In the genomic region with DNA sequence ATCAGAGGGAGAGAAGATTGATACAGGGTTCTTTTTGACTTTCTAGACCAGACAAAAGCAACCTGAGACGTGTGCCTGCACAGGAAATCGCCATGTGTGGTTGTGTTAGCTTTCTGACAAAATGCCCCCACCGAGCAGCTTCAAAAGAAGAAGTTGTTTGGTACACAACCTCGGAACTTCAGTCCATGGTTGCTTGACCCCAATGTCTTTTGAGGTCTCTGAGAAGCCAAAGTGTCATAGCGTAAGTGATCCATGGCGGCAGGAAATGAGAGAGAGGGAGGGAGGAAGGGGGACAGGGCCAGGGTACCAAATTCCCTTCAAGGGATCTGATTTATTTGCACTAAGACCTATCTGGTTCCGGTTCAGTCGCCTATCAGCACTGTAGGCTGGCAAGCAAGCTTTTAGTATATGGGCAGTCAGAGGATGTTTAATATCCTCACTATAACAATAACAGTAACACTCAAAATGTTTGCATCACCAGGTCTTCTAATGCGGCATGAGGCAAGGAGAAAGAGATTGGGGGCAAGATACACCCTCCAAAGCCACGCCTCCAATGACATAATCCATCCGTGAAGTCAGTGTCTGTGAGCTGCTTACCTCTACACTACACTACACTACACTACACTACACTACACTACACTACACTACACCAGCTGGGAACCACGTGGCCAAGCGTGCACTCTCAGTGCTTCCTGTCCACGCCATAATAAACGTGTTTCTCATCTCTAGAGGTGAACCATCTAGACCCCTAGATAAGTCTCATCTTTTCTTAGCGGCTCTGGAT, we compare ENCODE assay signal across 9 mouse cellular contexts. TPM values are rescaled to one million over a fixed set of nuclear protein-coding genes. Genes with fewer than 3 reads are reported as not detected.
DNase-seq lines count a peak whose midpoint lies in the region; ATAC-seq and TF ChIP-seq lines count a peak whose summit lies in the region.
"Had no signal": no experiment of that assay in that cellular context is flagged by ENCODE, and none has a peak within 500 bp of the region (broad histone marks: within the 10 kb centered on the region; RNA-seq: fewer than 3 reads in every experiment).

No protein-coding gene starts in this region.

- peak overlapping the region; percentile 85 for H3K4me2 ChIP-seq in heart, embryonic 12.5 days
- H3K4me2 ChIP-seq in midbrain, embryonic 15.5 days = no peak overlapping the region
- no peak overlapping the region for H3K4me2 ChIP-seq in midbrain, postnatal 0 days (ENCODE audit: low read depth, low read length, poor library complexity, severe bottlenecking)
- peak overlapping the region; percentile 87 for H3K4me2 ChIP-seq in limb, embryonic 12.5 days
- H3K4me2 ChIP-seq in stomach, embryonic 16.5 days (ENCODE audit: low read depth, low read length) = peak overlapping the region; percentile 76

- 70% methylated on average over 16 of the region's 16 CpGs for WGBS in heart, embryonic 12.5 days
- WGBS in midbrain, embryonic 15.5 days = 77% methylated on average over 16 of the region's 16 CpGs
- 76% methylated on average over 16 of the region's 16 CpGs for WGBS in midbrain, postnatal 0 days
- WGBS in limb, embryonic 12.5 days = 73% methylated on average over 16 of the region's 16 CpGs
- WGBS in stomach, embryonic 16.5 days = 65% methylated on average over 16 of the region's 16 CpGs

- no peak for TF ChIP-seq CTCF in midbrain, postnatal 0 days (IDR thresholded peaks at IDR 0.05)

- H3K9ac ChIP-seq in heart, embryonic 12.5 days = no peak overlapping the region
- H3K9ac ChIP-seq in midbrain, embryonic 15.5 days = no peak overlapping the region
- H3K9ac ChIP-seq in midbrain, postnatal 0 days (replicated peaks; ENCODE audit: low read length, poor library complexity, severe bottlenecking) = no peak overlapping the region
- no peak overlapping the region for H3K9ac ChIP-seq in limb, embryonic 12.5 days (replicated peaks)
- H3K9ac ChIP-seq in stomach, embryonic 16.5 days (ENCODE audit: low read length) = no peak overlapping the region

- H3K36me3 ChIP-seq in heart, embryonic 12.5 days = no peaks in the 10 kb centered on the region
- H3K36me3 ChIP-seq in midbrain, embryonic 15.5 days (replicated peaks) = no peaks in the 10 kb centered on the region
- no peaks in the 10 kb centered on the region for H3K36me3 ChIP-seq in midbrain, postnatal 0 days (ENCODE audit: insufficient read depth, low read length)
- no peaks in the 10 kb centered on the region for H3K36me3 ChIP-seq in limb, embryonic 12.5 days
- H3K36me3 ChIP-seq in stomach, embryonic 16.5 days (ENCODE audit: control insufficient read depth, insufficient read depth, low read length) = no peaks in the 10 kb centered on the region
- H3K36me3 ChIP-seq: stomach, embryonic 15.5 days had no signal

- no peak overlapping the region for H3K27ac ChIP-seq in heart, embryonic 12.5 days (ENCODE audit: poor library complexity, severe bottlenecking)
- no peak overlapping the region for H3K27ac ChIP-seq in midbrain, embryonic 15.5 days
- H3K27ac ChIP-seq in midbrain, postnatal 0 days (ENCODE audit: low read depth, low read length) = no peak overlapping the region
- no peak overlapping the region for H3K27ac ChIP-seq in limb, embryonic 12.5 days
- no peak overlapping the region for H3K27ac ChIP-seq in stomach, embryonic 16.5 days (ENCODE audit: low read length)
- H3K27ac ChIP-seq: stomach, embryonic 15.5 days had no signal

- no peaks in the 10 kb centered on the region for H3K9me3 ChIP-seq in heart, embryonic 12.5 days (replicated peaks)
- H3K9me3 ChIP-seq in midbrain, embryonic 15.5 days = no peaks in the 10 kb centered on the region
- no peaks in the 10 kb centered on the region for H3K9me3 ChIP-seq in midbrain, postnatal 0 days (ENCODE audit: low read length)
- H3K9me3 ChIP-seq in limb, embryonic 12.5 days = no peaks in the 10 kb centered on the region
- H3K9me3 ChIP-seq in stomach, embryonic 16.5 days (replicated peaks; ENCODE audit: control insufficient read depth, low read length) = no peaks in the 10 kb centered on the region
- H3K9me3 ChIP-seq: stomach, embryonic 15.5 days had no signal

- H3K4me3 ChIP-seq in heart, embryonic 12.5 days = no peak overlapping the region
- no peak overlapping the region for H3K4me3 ChIP-seq in midbrain, embryonic 15.5 days
- H3K4me3 ChIP-seq in midbrain, postnatal 0 days (ENCODE audit: low read depth, low read length) = no peak overlapping the region
- no peak overlapping the region for H3K4me3 ChIP-seq in limb, embryonic 12.5 days (replicated peaks)
- peak overlapping the region; percentile 61; the same call in 1 of the 2 replicates for H3K4me3 ChIP-seq in stomach, embryonic 16.5 days (replicated peaks; ENCODE audit: low read length)

- no peak for DNase-seq in heart, postnatal 36 days
- no peak for DNase-seq in midbrain, postnatal 0 days (ENCODE audit: low spot score)
- DNase-seq in urinary bladder, adult 2 months (ENCODE audit: low spot score) = no peak
- DNase-seq in gastrocnemius, postnatal 36 days = no peak

- peaks cover 8% of the 10 kb centered on the region; the same call in 1 of the 2 replicates for H3K27me3 ChIP-seq in heart, embryonic 12.5 days (replicated peaks)
- 0 out of 2 replicates have a peak, but pooled peaks cover 10% of the 10 kb centered on the region for H3K27me3 ChIP-seq in midbrain, embryonic 15.5 days (replicated peaks)
- H3K27me3 ChIP-seq in midbrain, postnatal 0 days (ENCODE audit: insufficient read depth, low read length) = peaks cover 10% of the 10 kb centered on the region; the same call in 1 of the 2 replicates
- H3K27me3 ChIP-seq in limb, embryonic 12.5 days = peaks cover 19% of the 10 kb centered on the region
- peaks cover 5% of the 10 kb centered on the region; the same call in 1 of the 2 replicates for H3K27me3 ChIP-seq in stomach, embryonic 16.5 days (ENCODE audit: control insufficient read depth, insufficient read depth, low read length)

- intact Hi-C loops in heart, postnatal 36 days (cut with DNase I) = loop anchor here (5.0 kb wide), 1 partner anchor 555 kb away; no protein-coding TSS in a partner anchor
- intact Hi-C loops in gastrocnemius, postnatal 36 days (cut with DNase I) = no loop called here

- H3K4me1 ChIP-seq in heart, embryonic 12.5 days (replicated peaks) = 0 out of 2 replicates have a peak, but pooled peaks cover 4% of the 10 kb centered on the region
- H3K4me1 ChIP-seq in midbrain, embryonic 15.5 days = peaks cover 9% of the 10 kb centered on the region
- no peaks in the 10 kb centered on the region for H3K4me1 ChIP-seq in midbrain, postnatal 0 days (ENCODE audit: insufficient read depth, low read length)
- H3K4me1 ChIP-seq in limb, embryonic 12.5 days (replicated peaks) = peaks cover 7% of the 10 kb centered on the region
- H3K4me1 ChIP-seq in stomach, embryonic 16.5 days (ENCODE audit: control insufficient read depth, insufficient read depth, low read length) = no peaks in the 10 kb centered on the region

- ATAC-seq in heart, embryonic 12.5 days (ENCODE audit: insufficient number of reproducible peaks, low FRiP score) = no peak
- ATAC-seq in midbrain, embryonic 15.5 days (replicated peaks) = 0 out of 2 replicates have a peak, but pooled peaks have one; percentile 30
- no peak for ATAC-seq in midbrain, postnatal 0 days (ENCODE audit: low FRiP score)
- ATAC-seq in limb, embryonic 12.5 days (ENCODE audit: insufficient number of reproducible peaks, insufficient read depth, low FRiP score, low TSS enrichment, low read depth) = no peak
- ATAC-seq in stomach, embryonic 16.5 days (ENCODE audit: insufficient read depth, low FRiP score) = no peak

RNA-seq across cellular contexts. Expression of a gene that starts 0.7 kb away (rescaled TPM):
- polyA plus RNA-seq in heart, embryonic 12.5 days (2016; fragmentation: Nextera tagmentation; extraction: Ambion mirVana) = 0.20 and 0.32 TPM in 2 replicates
- total RNA-seq in heart, postnatal 36 days (2021) = 1 to 10 TPM; 3.1 to 4.6 TPM
- polyA plus RNA-seq in midbrain, embryonic 15.5 days (2015; fragmentation: Nextera tagmentation; extraction: Ambion mirVana) = 0.18 and 0.19 TPM in 2 replicates
- 0.33 and 0.60 TPM in 2 replicates for total RNA-seq in midbrain, postnatal 0 days (2014; rRNA removed)
- 0.17 and 0.19 TPM in 2 replicates for polyA plus RNA-seq in midbrain, postnatal 0 days (2015; fragmentation: Nextera tagmentation; extraction: Ambion mirVana)
- 0.81 and 1.0 TPM in 2 replicates for polyA plus RNA-seq in limb, embryonic 12.5 days (2016; fragmentation: Nextera tagmentation; extraction: Ambion mirVana)
- polyA plus RNA-seq in stomach, embryonic 16.5 days (2015; fragmentation: Nextera tagmentation; extraction: Ambion mirVana) = 1.1 TPM in 2 replicates
- 4.6 and 6.6 TPM in 2 replicates for polyA plus RNA-seq in urinary bladder, adult 2 months (2012; rRNA removed)
- total RNA-seq in gastrocnemius, postnatal 36 days (2021) = 1 to 10 TPM; 2.1 to 2.4 TPM

RNA-seq across cellular contexts. Expression of a gene that starts 1.3 kb away (rescaled TPM):
- polyA plus RNA-seq in heart, embryonic 12.5 days (2016; fragmentation: Nextera tagmentation; extraction: Ambion mirVana) = 103 and 105 TPM in 2 replicates
- 10 to 100 TPM; 94.7 to 99.9 TPM for total RNA-seq in heart, postnatal 36 days (2021)
- 90.2 and 93.7 TPM in 2 replicates for polyA plus RNA-seq in midbrain, embryonic 15.5 days (2015; fragmentation: Nextera tagmentation; extraction: Ambion mirVana)
- 40.5 and 70.6 TPM in 2 replicates for total RNA-seq in midbrain, postnatal 0 days (2014; rRNA removed)
- polyA plus RNA-seq in midbrain, postnatal 0 days (2015; fragmentation: Nextera tagmentation; extraction: Ambion mirVana) = 109 and 115 TPM in 2 replicates
- 66.5 and 78.7 TPM in 2 replicates for polyA plus RNA-seq in limb, embryonic 12.5 days (2016; fragmentation: Nextera tagmentation; extraction: Ambion mirVana)
- polyA plus RNA-seq in stomach, embryonic 16.5 days (2015; fragmentation: Nextera tagmentation; extraction: Ambion mirVana) = 126 and 145 TPM in 2 replicates
- 112 and 135 TPM in 2 replicates for polyA plus RNA-seq in urinary bladder, adult 2 months (2012; rRNA removed)
- total RNA-seq in gastrocnemius, postnatal 36 days (2021) = 10 to 100 TPM; 63.8 to 67.3 TPM

RNA-seq across cellular contexts. Expression of a gene that starts 24.2 kb away (rescaled TPM):
- polyA plus RNA-seq in heart, embryonic 12.5 days (2016; fragmentation: Nextera tagmentation; extraction: Ambion mirVana) = 31.7 and 32.0 TPM in 2 replicates
- total RNA-seq in heart, postnatal 36 days (2021) = 10 to 100 TPM in 1 of 2 experiments, 1 to 10 TPM in 1; 8.7 to 10.5 TPM
- polyA plus RNA-seq in midbrain, embryonic 15.5 days (2015; fragmentation: Nextera tagmentation; extraction: Ambion mirVana) = 34.7 and 39.6 TPM in 2 replicates
- total RNA-seq in midbrain, postnatal 0 days (2014; rRNA removed) = 4.0 and 6.2 TPM in 2 replicates
- 34.1 and 40.1 TPM in 2 replicates for polyA plus RNA-seq in midbrain, postnatal 0 days (2015; fragmentation: Nextera tagmentation; extraction: Ambion mirVana)
- 47.7 and 50.0 TPM in 2 replicates for polyA plus RNA-seq in limb, embryonic 12.5 days (2016; fragmentation: Nextera tagmentation; extraction: Ambion mirVana)
- 50.3 and 53.7 TPM in 2 replicates for polyA plus RNA-seq in stomach, embryonic 16.5 days (2015; fragmentation: Nextera tagmentation; extraction: Ambion mirVana)
- polyA plus RNA-seq in urinary bladder, adult 2 months (2012; rRNA removed) = 56.9 and 59.8 TPM in 2 replicates
- 10 to 100 TPM; 11.9 to 15.8 TPM for total RNA-seq in gastrocnemius, postnatal 36 days (2021)

Comparison
In these comparisons a context has a peak if more than half of its experiments do, and no peak if none do; other contexts are left out.
1. H3K4me2 ChIP-seq: peak in heart, embryonic 12.5 days (single experiment), limb, embryonic 12.5 days (single experiment) and stomach, embryonic 16.5 days (single experiment); none in midbrain, embryonic 15.5 days (single experiment) and midbrain, postnatal 0 days (single experiment).